Mouse (Mus musculus) hindbrain, embryonic 15.5 days (tissue): ENCODE measurements around the gene Sntb2. TPM values are rescaled to one million over a fixed set of nuclear protein-coding genes. Genes with fewer than 3 reads are reported as not detected.
A peak's percentile ranks its signal among the peaks of the same experiment; 100 is the strongest.

Source experiments
- ATAC-seq: fragments of 200-750 bp; cut with Nextera tagmentation; 2 replicates; pipeline ENCODE4 v1.8.0; 2017; ENCODE audit warnings: low read depth, moderate number of reproducible peaks, moderate TSS enrichment; ENCODE audit not compliant: low FRiP score
- H3K27ac ChIP-seq: fragments of 300-500 bp; sonication (generic); replicated peaks from 2 replicates; pipeline ENCODE4 v1.5.1; 2015; ENCODE audit warnings: mild to moderate bottlenecking, inconsistent platforms
- H3K27me3 ChIP-seq: fragments of 300-500 bp; sonication (generic); 2 replicates; pipeline ENCODE4 v1.6.1; 2015; ENCODE audit warnings: control low read depth, inconsistent platforms
- H3K36me3 ChIP-seq: fragments of 300-500 bp; sonication (generic); 2 replicates; pipeline ENCODE4 v1.6.1; 2015; ENCODE audit warnings: control low read depth, inconsistent platforms
- H3K4me1 ChIP-seq: fragments of 300-500 bp; sonication (generic); replicated peaks from 2 replicates; pipeline ENCODE4 v1.6.1; 2015; ENCODE audit warnings: control low read depth, inconsistent platforms
- H3K4me2 ChIP-seq: fragments of 300-500 bp; sonication (generic); 2 replicates; pipeline ENCODE4 v1.6.1; 2015; ENCODE audit warnings: moderate library complexity, mild to moderate bottlenecking, inconsistent platforms
- H3K4me3 ChIP-seq: fragments of 300-500 bp; sonication (generic); 2 replicates; pipeline ENCODE4 v1.5.1; 2015; ENCODE audit warnings: mild to moderate bottlenecking, inconsistent platforms
- H3K9ac ChIP-seq: fragments of 300-500 bp; sonication (generic); 2 replicates; pipeline ENCODE4 v1.6.1; 2015; ENCODE audit warnings: inconsistent platforms
- H3K9me3 ChIP-seq: fragments of 300-500 bp; sonication (generic); 2 replicates; pipeline ENCODE4 v1.6.1; 2016; ENCODE audit warnings: control low read depth, inconsistent platforms
- WGBS: fragments of 180-500 bp; shearing (Covaris S2); methylation state at CpG from one replicate; pipeline ENCODE4 v1.1.7; 2015; 5-methylcytosine and 5-hydroxymethylcytosine counted together
- polyA plus RNA-seq: library from polyadenylated mRNA; unstranded; fragments of >200 nt; fragmentation: Nextera tagmentation; extraction: Ambion mirVana; gene quantifications from 2 replicates; pipeline ENCODE4 v1.2.1, GENCODE M21; 2015

Sntb2 gene
- polyA plus RNA-seq, 1 experiment from 2014 or later: 6.5 TPM

DNA sequence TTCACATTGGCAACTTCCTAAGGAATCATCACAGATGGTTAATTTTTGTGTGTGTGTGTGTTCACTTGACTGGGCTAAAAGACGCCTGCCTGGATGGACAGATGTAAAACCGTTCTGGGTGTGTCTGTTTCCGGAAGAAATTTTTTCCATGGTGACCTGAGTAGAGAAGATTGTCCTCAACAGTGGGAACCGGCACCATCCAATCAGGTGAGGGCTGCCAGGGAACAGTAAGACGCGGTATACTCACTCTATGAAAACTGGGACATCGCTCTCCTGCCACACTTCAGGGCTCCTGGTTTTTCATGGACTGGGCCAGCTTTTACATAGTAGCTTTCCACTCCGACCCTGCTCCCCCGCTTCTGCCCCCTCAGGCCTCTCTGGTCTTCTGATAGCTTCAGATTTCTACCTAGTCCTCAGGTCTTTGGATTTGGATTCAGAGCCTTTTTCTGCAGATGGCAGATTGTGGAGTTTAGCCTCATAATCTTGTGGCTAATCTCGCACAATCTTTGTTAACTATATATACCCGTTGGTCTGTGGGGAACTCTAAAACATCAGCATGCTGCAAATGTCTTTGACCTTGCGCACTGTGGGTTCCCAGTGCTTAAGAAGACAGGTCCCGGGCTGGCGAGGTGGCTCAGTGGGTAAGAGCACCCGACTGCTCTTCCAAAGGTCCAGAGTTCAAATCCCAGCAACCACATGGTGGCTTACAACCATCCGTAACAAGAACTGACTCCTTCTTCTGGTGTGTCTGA lies 1.1 kb upstream of the Sntb2 start:
- Histone ChIP-seq H3K4me1 (peaks cover 28% of the 10 kb centered on the region), H3K9me3 (no peaks in the 10 kb centered on the region), H3K27me3 (peaks cover 9% of the 10 kb centered on the region; the same call in 1 of the 2 replicates), H3K36me3 (no peaks in the 10 kb centered on the region), H3K9ac (no peak overlapping the region), H3K4me3 (no peak overlapping the region), H3K4me2 (no peak overlapping the region), H3K27ac (no peak overlapping the region)
- 78% methylated on average over 16 of the region's 16 CpGs for WGBS
- ATAC-seq: no peak

DNA sequence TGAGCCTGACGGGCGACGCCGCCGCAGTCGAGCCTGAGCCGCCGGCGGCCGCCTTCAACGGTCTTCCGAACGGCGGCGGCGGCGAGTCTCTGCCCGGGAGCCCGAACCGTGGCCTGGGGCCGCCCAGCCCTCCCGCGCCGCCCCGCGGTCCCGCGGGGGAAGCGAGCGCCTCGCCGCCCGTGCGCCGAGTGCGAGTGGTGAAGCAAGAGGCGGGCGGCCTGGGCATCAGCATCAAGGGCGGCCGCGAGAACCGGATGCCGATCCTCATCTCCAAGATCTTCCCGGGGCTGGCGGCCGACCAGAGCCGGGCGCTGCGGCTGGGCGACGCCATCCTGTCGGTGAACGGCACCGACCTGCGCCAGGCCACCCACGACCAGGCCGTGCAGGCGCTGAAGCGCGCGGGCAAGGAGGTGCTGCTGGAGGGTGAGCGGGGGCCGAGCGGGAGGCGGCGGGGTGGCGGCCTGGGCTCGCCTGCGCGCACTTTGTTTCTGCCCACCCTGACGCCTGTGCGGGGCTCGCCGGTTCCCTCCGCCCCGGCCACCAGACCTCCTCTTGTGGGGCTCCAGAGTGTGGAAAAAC lies 438 bp downstream of the Sntb2 start:
- Histone ChIP-seq H3K9ac (peak overlapping the region; percentile 73), H3K4me1 (peaks cover 28% of the 10 kb centered on the region), H3K27me3 (peaks cover 9% of the 10 kb centered on the region; the same call in 1 of the 2 replicates), H3K9me3 (no peaks in the 10 kb centered on the region), H3K4me2 (peak overlapping the region; percentile 88), H3K36me3 (no peaks in the 10 kb centered on the region), H3K4me3 (peak overlapping the region; percentile 76), H3K27ac (peak overlapping the region; percentile 86)
- ATAC-seq: peak; percentile 72
- WGBS: under 1% methylated on average over 64 of the region's 76 CpGs

GRCm38 (mm10) chr8:106936478-106937051 lies 1.0 kb downstream of the Sntb2 start:
- Histone ChIP-seq H3K27ac (peak overlapping the region; percentile 86), H3K27me3 (peaks cover 4% of the 10 kb centered on the region; the same call in 1 of the 2 replicates), H3K36me3 (no peaks in the 10 kb centered on the region), H3K4me1 (peaks cover 28% of the 10 kb centered on the region), H3K4me3 (peak overlapping the region; percentile 76), H3K9me3 (no peaks in the 10 kb centered on the region), H3K9ac (peak overlapping the region; percentile 73), H3K4me2 (peak overlapping the region; percentile 88)
- under 1% methylated on average over 26 of the region's 26 CpGs for WGBS
- ATAC-seq: peak; percentile 24; the same call in 1 of the 2 replicates

DNA sequence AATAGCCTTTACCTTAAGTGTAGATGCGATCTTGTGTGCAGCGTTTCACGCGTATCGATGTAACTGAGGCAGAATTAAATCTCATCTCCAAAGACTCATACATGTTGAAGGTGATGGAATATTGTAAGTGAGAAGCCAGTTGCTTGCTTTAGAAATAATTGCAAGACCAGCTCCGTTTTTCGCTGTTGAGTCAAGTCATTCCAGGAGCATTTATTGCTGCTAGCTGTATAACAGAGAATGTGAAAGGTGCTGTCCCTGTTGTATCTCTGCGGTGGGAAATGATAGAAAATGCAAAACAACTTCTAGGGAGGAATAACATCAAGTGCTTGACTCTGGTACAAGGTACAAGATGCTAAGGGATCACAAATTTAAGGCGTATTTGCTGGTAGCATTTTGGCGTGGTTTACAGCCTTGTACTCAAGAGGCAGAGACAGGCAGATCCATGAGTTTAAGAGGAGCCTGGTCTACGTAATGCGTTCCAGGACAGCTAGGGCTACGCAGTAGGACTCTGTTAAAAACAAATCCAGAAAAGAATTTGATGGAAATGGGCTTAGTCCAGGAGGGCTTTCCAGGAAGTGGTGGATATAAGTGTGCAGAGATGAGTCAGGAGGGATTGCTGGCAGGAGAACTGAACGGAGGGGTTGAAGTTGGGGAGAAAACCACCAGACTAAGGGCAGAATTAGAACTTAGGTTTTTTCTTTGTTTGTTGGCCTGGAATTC lies 1.7 kb downstream of the Sntb2 start:
- no peaks in the 10 kb centered on the region for H3K36me3 ChIP-seq
- H3K4me1 ChIP-seq: peaks cover 27% of the 10 kb centered on the region
- peak overlapping the region; percentile 73 for H3K9ac ChIP-seq
- WGBS: 34% methylated on average over 14 of the region's 14 CpGs
- peaks cover 4% of the 10 kb centered on the region; the same call in 1 of the 2 replicates for H3K27me3 ChIP-seq
- peak overlapping the region; percentile 86 for H3K27ac ChIP-seq
- peak overlapping the region; percentile 88 for H3K4me2 ChIP-seq
- no peaks in the 10 kb centered on the region for H3K9me3 ChIP-seq
- peak overlapping the region; percentile 76 for H3K4me3 ChIP-seq
- ATAC-seq: no peak

DNA sequence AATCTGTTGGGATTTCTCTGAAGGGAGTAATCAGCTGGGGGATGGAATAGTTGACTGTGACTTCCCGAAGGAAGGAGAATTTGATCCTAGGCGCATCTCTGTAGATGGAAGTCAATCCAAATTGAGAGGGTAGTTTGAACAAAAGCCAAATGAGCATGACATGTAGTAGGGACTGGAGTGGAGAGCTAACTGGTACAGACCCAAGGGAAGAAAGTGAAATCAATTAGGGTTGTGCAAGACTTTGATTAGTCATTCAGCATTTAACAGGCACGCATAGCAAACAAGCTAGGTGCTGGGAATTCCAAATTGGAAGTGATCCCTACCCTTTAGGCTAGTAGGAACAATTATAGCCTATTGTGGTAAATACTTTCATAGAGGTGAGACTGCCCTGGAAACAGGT lies 6.3 kb downstream of the Sntb2 start:
- Histone ChIP-seq H3K9ac (no peak overlapping the region), H3K4me1 (peaks cover 16% of the 10 kb centered on the region), H3K4me3 (no peak overlapping the region), H3K27me3 (no peaks in the 10 kb centered on the region), H3K9me3 (no peaks in the 10 kb centered on the region), H3K36me3 (no peaks in the 10 kb centered on the region), H3K27ac (no peak overlapping the region), H3K4me2 (no peak overlapping the region)
- ATAC-seq: no peak
- WGBS: 78% methylated on average over 3 of the region's 3 CpGs

- Histone ChIP-seq H3K27me3 (no peaks in the 10 kb centered on the region), H3K27ac (no peak overlapping the region), H3K9ac (no peak overlapping the region), H3K9me3 (no peaks in the 10 kb centered on the region), H3K4me3 (no peak overlapping the region), H3K4me2 (no peak overlapping the region), H3K36me3 (no peaks in the 10 kb centered on the region), H3K4me1 (no peaks in the 10 kb centered on the region)
- ATAC-seq: no peak
- WGBS: 90% methylated on average over 3 of the region's 3 CpGs
Observed at GRCm38 (mm10) chr8:106943874-106944418, 8.4 kb downstream of the Sntb2 start.

- WGBS: 70% methylated on average over 3 of the region's 3 CpGs
- H3K9me3 ChIP-seq: no peaks in the 10 kb centered on the region
- H3K4me3 ChIP-seq: no peak overlapping the region
- no peak overlapping the region for H3K4me2 ChIP-seq
- ATAC-seq: no peak
- no peak overlapping the region for H3K27ac ChIP-seq
- no peak overlapping the region for H3K9ac ChIP-seq
- no peaks in the 10 kb centered on the region for H3K27me3 ChIP-seq
- no peaks in the 10 kb centered on the region for H3K36me3 ChIP-seq
- H3K4me1 ChIP-seq: no peaks in the 10 kb centered on the region
Observed at GRCm38 (mm10) chr8:106944756-106945155, 9.2 kb downstream of the Sntb2 start.

DNA sequence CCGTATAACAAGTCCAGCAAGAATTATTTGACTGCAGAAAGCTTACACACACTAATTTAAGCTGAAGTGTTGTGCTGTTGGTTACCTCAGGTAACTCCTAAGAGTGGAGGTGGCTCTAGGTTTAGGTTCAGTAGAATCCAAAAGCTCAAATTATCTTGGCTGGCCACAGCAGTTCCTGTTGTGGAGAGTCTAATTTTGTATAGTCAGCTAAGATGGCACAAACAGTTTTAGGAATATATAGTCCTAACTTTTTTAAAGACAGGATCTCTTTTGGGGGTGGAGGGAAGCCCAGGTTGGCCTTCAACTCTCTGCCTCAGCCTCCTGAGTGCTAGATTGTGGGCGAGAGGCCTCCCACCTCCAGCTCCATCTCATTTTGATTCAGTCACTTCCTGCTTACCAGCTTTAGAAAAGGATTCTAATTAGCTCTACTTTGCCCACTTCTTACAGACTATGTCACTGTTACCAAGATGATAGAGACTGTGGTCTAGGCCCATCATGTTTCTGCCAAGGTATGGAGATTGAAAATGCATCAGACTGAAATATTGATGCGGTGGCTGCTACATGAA lies 13.2 kb downstream of the Sntb2 start:
- Histone ChIP-seq H3K4me2 (no peak overlapping the region), H3K27ac (no peak overlapping the region), H3K36me3 (no peaks in the 10 kb centered on the region), H3K9ac (no peak overlapping the region), H3K9me3 (no peaks in the 10 kb centered on the region), H3K4me3 (no peak overlapping the region), H3K27me3 (no peaks in the 10 kb centered on the region), H3K4me1 (no peaks in the 10 kb centered on the region)
- WGBS: 83% methylated on average over 3 of the region's 3 CpGs
- ATAC-seq: no peak

- no peaks in the 10 kb centered on the region for H3K9me3 ChIP-seq
- H3K4me1 ChIP-seq: no peaks in the 10 kb centered on the region
- 69% methylated on average over 4 of the region's 4 CpGs for WGBS
- H3K4me3 ChIP-seq: no peak overlapping the region
- H3K4me2 ChIP-seq: no peak overlapping the region
- H3K9ac ChIP-seq: no peak overlapping the region
- no peaks in the 10 kb centered on the region for H3K36me3 ChIP-seq
- no peaks in the 10 kb centered on the region for H3K27me3 ChIP-seq
- no peak for ATAC-seq
- no peak overlapping the region for H3K27ac ChIP-seq
Observed at GRCm38 (mm10) chr8:106951707-106952106, 16.2 kb downstream of the Sntb2 start.

GRCm38 (mm10) chr8:106953571-106953970 lies 18.0 kb downstream of the Sntb2 start:
- no peak overlapping the region for H3K4me2 ChIP-seq
- WGBS: 91% methylated on average over 4 of the region's 4 CpGs
- H3K4me1 ChIP-seq: no peaks in the 10 kb centered on the region
- H3K27ac ChIP-seq: no peak overlapping the region
- H3K9ac ChIP-seq: no peak overlapping the region
- no peak for ATAC-seq
- no peaks in the 10 kb centered on the region for H3K36me3 ChIP-seq
- no peaks in the 10 kb centered on the region for H3K27me3 ChIP-seq
- H3K4me3 ChIP-seq: no peak overlapping the region
- H3K9me3 ChIP-seq: no peaks in the 10 kb centered on the region

- no peaks in the 10 kb centered on the region for H3K36me3 ChIP-seq
- no peaks in the 10 kb centered on the region for H3K27me3 ChIP-seq
- no peak overlapping the region for H3K4me3 ChIP-seq
- no peak overlapping the region for H3K27ac ChIP-seq
- WGBS: 87% methylated on average over 3 of the region's 3 CpGs
- no peaks in the 10 kb centered on the region for H3K9me3 ChIP-seq
- no peak for ATAC-seq
- H3K4me1 ChIP-seq: no peaks in the 10 kb centered on the region
- H3K4me2 ChIP-seq: no peak overlapping the region
- H3K9ac ChIP-seq: no peak overlapping the region
Observed at GRCm38 (mm10) chr8:106957086-106957485, 21.5 kb downstream of the Sntb2 start.
